Mouse (Mus musculus) ES-Bruce4 (cell line): ENCODE data around the gene Bhlhe40. TPM values are rescaled to one million over a fixed set of nuclear protein-coding genes. Genes with fewer than 3 reads are reported as not detected.

Experiments
- H3K27ac ChIP-seq: 2 replicates; pipeline ENCODE4 v1.5.1; 2012; ENCODE audit warnings: low read length, inconsistent platforms; ENCODE audit not compliant: insufficient read depth
- H3K27me3 ChIP-seq: 2 replicates; pipeline ENCODE4 v1.6.1; 2012; ENCODE audit warnings: mild to moderate bottlenecking, low read length, inconsistent platforms; ENCODE audit not compliant: control insufficient read depth, poor library complexity, insufficient read depth, severe bottlenecking
- H3K36me3 ChIP-seq: 2 replicates; pipeline ENCODE4 v1.6.1; 2012; ENCODE audit warnings: inconsistent platforms, mild to moderate bottlenecking, low read length, moderate library complexity; ENCODE audit not compliant: control insufficient read depth, poor library complexity, insufficient read depth, severe bottlenecking
- H3K4me1 ChIP-seq: one replicate; pipeline ENCODE4 v1.8.1; 2011; ENCODE audit warnings: low read length; ENCODE audit not compliant: control insufficient read depth, insufficient read depth
- H3K4me3 ChIP-seq: 2 replicates; pipeline ENCODE4 v1.5.1; 2011; ENCODE audit warnings: low read depth, mild to moderate bottlenecking, low read length
- H3K9ac ChIP-seq: 2 replicates; pipeline ENCODE4 v1.6.1; 2012; ENCODE audit warnings: low read depth, mild to moderate bottlenecking, inconsistent platforms; ENCODE audit not compliant: poor library complexity, severe bottlenecking
- H3K9me3 ChIP-seq: replicated peaks from 2 replicates; pipeline ENCODE4 v1.6.1; 2012; ENCODE audit warnings: mild to moderate bottlenecking, low read length, inconsistent platforms; ENCODE audit not compliant: control insufficient read depth, poor library complexity, insufficient read depth, severe bottlenecking
- CTCF ChIP-seq: IDR thresholded peaks from one replicate; pipeline ENCODE4 v1.8.1; 2011; ENCODE audit warnings: low read depth, low read length
- EP300 ChIP-seq: IDR thresholded peaks from 2 replicates; pipeline ENCODE4 v1.6.1; 2011; ENCODE audit warnings: low read depth, low read length; ENCODE audit not compliant: insufficient read depth
- POLR2A ChIP-seq: IDR thresholded peaks from one replicate; pipeline ENCODE4 v1.8.1; 2011; ENCODE audit warnings: low read length; ENCODE audit not compliant: insufficient read depth
- polyA plus RNA-seq: library from polyadenylated mRNA; stranded (reverse); fragments of >200 nt; gene quantifications from 2 replicates; pipeline ENCODE4 v1.2.4, GENCODE M21; 2011; ENCODE audit warnings: low read depth; ENCODE audit not compliant: missing spikeins, insufficient read depth, insufficient read length

Bhlhe40 gene
- polyA plus RNA-seq, 1 experiment: 39.2 TPM

- Histone ChIP-seq H3K4me3 (no peak overlapping the region), H3K9me3 (no peaks in the 10 kb centered on the region), H3K36me3 (no peaks in the 10 kb centered on the region), H3K9ac (no peak overlapping the region), H3K4me1 (peaks cover 3% of the 10 kb centered on the region), H3K27ac (no peak overlapping the region), H3K27me3 (no peaks in the 10 kb centered on the region)
- no peak for TF ChIP-seq EP300
- TF ChIP-seq POLR2A: no peak
- TF ChIP-seq CTCF: no peak
These were observed 36.4 kb downstream of the Bhlhe40 start for GRCm38 (mm10) chr6:108696822-108697202.

GRCm38 (mm10) chr6:108697345-108697744 lies 36.9 kb downstream of the Bhlhe40 start:
- Histone ChIP-seq H3K9me3 (no peaks in the 10 kb centered on the region), H3K9ac (no peak overlapping the region), H3K27me3 (no peaks in the 10 kb centered on the region), H3K27ac (no peak overlapping the region), H3K4me3 (no peak overlapping the region), H3K4me1 (peaks cover 3% of the 10 kb centered on the region), H3K36me3 (no peaks in the 10 kb centered on the region)
- TF ChIP-seq POLR2A: no peak
- no peak for TF ChIP-seq EP300
- no peak for TF ChIP-seq CTCF

GRCm38 (mm10) chr6:108698343-108698870 lies 38.0 kb downstream of the Bhlhe40 start:
- TF ChIP-seq EP300: no peak
- TF ChIP-seq CTCF: no peak
- TF ChIP-seq POLR2A: no peak
- no peak overlapping the region for H3K27ac ChIP-seq
- no peak overlapping the region for H3K4me3 ChIP-seq
- H3K9ac ChIP-seq: no peak overlapping the region
- peaks cover 3% of the 10 kb centered on the region for H3K4me1 ChIP-seq
- H3K27me3 ChIP-seq: no peaks in the 10 kb centered on the region
- no peaks in the 10 kb centered on the region for H3K36me3 ChIP-seq
- H3K9me3 ChIP-seq: no peaks in the 10 kb centered on the region

GRCm38 (mm10) chr6:108699679-108700078 lies 39.2 kb downstream of the Bhlhe40 start:
- H3K9ac ChIP-seq: no peak overlapping the region
- H3K4me1 ChIP-seq: peaks cover 3% of the 10 kb centered on the region
- H3K27ac ChIP-seq: no peak overlapping the region
- H3K27me3 ChIP-seq: no peaks in the 10 kb centered on the region
- no peak for TF ChIP-seq EP300
- no peak for TF ChIP-seq CTCF
- TF ChIP-seq POLR2A: no peak
- no peak overlapping the region for H3K4me3 ChIP-seq
- H3K36me3 ChIP-seq: no peaks in the 10 kb centered on the region
- no peaks in the 10 kb centered on the region for H3K9me3 ChIP-seq

- no peak for TF ChIP-seq EP300
- TF ChIP-seq POLR2A: no peak
- no peak for TF ChIP-seq CTCF
- no peak overlapping the region for H3K27ac ChIP-seq
- no peak overlapping the region for H3K4me3 ChIP-seq
- H3K4me1 ChIP-seq: peaks cover 3% of the 10 kb centered on the region
- no peak overlapping the region for H3K9ac ChIP-seq
- H3K9me3 ChIP-seq: no peaks in the 10 kb centered on the region
- no peaks in the 10 kb centered on the region for H3K36me3 ChIP-seq
- H3K27me3 ChIP-seq: no peaks in the 10 kb centered on the region
These were observed 40.4 kb downstream of the Bhlhe40 start for GRCm38 (mm10) chr6:108700638-108701343.

- Histone ChIP-seq H3K9ac (no peak overlapping the region), H3K4me3 (no peak overlapping the region), H3K9me3 (no peaks in the 10 kb centered on the region), H3K27ac (peak overlapping the region; percentile 31; the same call in 1 of the 2 replicates), H3K27me3 (no peaks in the 10 kb centered on the region), H3K36me3 (no peaks in the 10 kb centered on the region), H3K4me1 (peaks cover 3% of the 10 kb centered on the region)
- TF ChIP-seq POLR2A: no peak
- TF ChIP-seq EP300: peak; percentile 92; the same call in 1 of the 2 replicates
These were observed 42.2 kb downstream of the Bhlhe40 start for GRCm38 (mm10) chr6:108702648-108703047.
